Mouse (Mus musculus): ENCODE measurements around the gene Elp1.
A peak's percentile ranks its signal among the peaks of the same experiment; 100 is the strongest.

Gene Elp1

DNA sequence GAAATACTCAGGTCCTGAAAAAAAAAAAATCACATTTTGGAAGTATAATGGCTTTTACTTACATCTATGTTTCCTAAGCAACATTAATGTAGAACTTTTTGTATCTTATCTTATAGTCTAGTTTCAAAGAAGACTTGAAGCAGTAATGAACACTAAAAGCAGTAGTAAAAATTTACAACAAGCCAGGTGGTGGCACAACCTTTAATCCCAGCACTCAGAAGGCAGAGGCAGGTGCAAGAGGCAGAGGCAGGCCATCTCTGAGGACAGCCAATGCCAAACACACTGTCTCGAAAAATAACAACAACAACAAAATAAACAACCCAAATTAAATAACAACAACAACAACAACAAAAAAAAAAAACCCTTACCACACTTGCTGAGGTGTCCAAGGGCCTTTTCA, 31.1 kb downstream of the Elp1 start:
- DNase-seq (ENCODE audit: low spot score in 2 of 2), result no peak

DNA sequence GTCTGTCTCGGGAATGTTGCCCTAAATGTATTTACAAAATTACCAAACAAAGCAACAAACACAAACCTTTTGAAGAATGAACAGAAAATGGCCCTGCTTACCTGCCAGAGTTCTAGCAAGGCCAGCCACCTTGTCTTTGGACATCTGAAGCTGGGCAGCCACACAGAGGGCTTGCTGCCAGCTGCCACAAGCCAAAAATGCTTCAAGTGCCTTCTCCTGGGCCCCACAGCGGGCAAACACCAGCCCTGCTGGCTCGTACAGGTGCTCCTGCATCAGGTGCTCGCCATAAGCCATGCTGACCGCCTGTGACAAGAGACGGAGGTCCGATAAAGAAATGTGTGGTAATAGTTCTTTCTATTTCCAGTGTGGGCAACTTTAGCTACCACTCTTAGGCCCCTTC, 33.2 kb downstream of the Elp1 start:
- DNase-seq (ENCODE audit: low spot score in 2 of 2), result no peak

DNA sequence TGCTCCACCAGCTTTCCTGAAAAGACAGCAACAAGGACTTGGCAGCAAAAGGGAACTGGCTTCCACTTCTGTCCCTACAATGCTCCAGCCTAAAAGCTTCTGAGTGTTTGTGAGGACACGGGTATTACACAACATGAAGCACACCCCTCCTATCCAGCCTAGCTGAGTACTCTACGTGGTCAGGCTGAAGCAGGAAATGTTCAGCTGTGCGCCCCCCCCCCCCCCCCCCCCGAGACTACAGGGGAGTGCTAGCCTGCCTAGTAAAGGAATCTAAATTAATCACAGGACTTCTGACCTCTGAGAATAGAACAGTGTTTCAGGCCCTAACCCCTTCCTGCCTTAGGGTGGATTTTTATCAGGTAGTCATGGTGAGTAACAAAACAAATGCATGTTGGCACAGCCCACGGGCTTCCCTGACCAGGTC, 34.3 kb downstream of the Elp1 start:
- DNase-seq (ENCODE audit: low spot score in 2 of 2), result no peak

- no peak for DNase-seq (ENCODE audit: low spot score in 2 of 2)
Observed at GRCm38 (mm10) chr4:56757693-56758092, 44.4 kb downstream of the Elp1 start.

DNA sequence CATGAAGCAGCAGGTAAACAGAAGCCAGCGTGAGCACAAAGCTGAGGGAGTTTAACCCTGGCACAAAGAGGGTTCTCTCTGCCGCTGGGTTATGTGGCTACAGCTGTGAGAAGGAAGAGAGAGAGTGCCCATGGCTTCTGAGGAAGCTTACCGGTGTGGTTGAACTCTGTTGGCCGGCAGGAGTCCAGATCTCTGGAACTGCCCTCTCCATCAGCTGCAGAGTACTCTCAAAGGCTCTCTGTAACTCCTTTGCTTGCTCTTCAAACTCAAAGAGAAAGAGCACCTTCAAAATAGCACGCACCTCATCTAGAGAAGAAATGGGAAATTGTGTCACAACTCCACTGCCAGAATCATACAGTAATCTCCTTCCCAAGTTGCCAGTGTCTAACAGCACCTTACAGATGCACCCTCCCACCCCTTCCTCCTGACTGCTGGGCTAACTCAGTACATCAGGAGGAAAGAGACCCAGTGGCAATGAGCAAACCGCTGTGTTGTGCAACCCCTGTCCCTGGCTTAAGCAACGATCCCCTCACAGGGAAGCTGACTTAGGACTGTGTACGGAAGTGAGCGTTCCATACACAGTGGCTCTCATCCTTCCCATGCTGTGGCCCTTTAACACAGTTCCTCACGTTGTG, 45.0 kb downstream of the Elp1 start:
- DNase-seq (ENCODE audit: low spot score in 2 of 2), result no peak

GRCm38 (mm10) chr4:56756021-56756420, 46.1 kb downstream of the Elp1 start:
- DNase-seq (ENCODE audit: low spot score in 2 of 2), result no peak

DNA sequence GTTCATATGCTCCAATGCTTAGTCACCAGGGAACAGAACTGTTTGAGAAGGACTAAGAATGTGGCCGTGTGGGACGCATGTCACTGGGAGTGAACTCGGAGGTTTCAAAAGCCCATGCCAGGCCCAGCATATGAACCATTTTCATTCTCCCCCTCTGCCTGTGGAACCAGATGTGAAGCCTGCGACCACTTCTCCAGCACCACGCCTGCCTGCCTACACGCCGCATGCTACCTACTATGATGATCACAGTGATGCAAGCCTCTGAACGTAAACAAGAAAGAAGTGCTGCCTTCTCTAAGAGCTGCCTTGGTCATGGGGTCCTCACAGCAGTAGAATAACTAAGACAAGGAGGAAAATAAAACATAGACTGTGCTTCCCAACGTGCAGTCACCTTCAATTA, 54.7 kb downstream of the Elp1 start:
- DNase-seq (ENCODE audit: low spot score in 2 of 2), result no peak

- DNase-seq (ENCODE audit: low spot score in 2 of 2), result no peak
Observed at GRCm38 (mm10) chr4:56746345-56746744, 55.8 kb downstream of the Elp1 start.

GRCm38 (mm10) chr4:56743363-56744195, 58.6 kb downstream of the Elp1 start, which contains the start of gene Actl7a:
Gene Actl7a, plus strand, starts transcription at chr4:56743413.
- DNase-seq (ENCODE audit: low spot score in 2 of 2), result no peak

- no peak for DNase-seq (ENCODE audit: low spot score in 2 of 2)
Observed at GRCm38 (mm10) chr4:56742698-56743097, 59.4 kb downstream of the Elp1 start.

DNA sequence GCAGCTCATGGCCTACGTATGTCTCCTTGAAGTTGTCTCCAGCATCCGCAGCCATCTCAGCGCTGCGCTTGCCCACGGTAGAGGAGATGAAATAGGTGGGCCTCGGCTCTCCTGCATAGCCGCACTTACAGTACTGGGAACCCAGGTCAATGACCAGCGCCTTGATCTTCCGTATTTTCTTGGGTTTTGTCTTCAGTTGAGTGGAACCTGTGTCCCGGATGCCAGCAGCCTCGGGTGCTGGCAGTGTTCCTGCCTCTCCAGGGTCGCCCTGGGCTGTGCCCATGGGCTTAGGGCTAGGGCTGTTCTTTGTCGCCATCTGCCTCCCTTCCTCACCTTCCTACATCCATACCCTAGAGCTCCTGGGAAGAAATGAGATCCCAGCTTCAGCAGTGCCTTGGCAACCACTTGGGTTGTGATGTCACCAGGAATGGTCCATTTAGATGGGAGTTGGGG, 61.1 kb downstream of the Elp1 start, which contains the start of gene Actl7b:
TSS of gene Actl7b (minus strand) at position 403 of the 453 bp plus-strand sequence.
- no peak for DNase-seq (ENCODE audit: low spot score in 2 of 2)

DNA sequence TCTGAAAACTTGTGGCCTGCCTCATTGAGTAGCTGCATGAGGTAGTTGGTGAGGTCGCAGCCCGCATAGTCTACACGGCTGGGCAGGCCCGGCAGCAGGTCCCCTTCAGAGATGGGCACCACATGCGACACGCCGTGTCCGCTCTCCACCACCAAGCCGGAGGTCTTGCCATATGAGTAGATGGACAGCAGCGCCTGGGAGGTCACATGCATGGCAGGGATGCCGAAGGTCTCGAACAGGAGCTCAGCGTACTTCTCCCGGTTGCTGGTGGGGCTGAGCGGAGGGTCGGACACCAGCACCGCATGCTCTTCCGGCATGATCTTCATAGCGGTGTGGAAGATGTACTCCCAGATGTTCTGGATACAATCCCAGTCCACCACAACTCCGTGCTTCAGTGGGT, 61.5 kb downstream of the Elp1 start:
- no peak for DNase-seq (ENCODE audit: low spot score in 2 of 2)

GRCm38 (mm10) chr4:56740020-56740485, 62.1 kb downstream of the Elp1 start, which contains the start of gene Gm26657:
Gene Gm26657, plus strand, starts transcription at chr4:56740070.
- DNase-seq (ENCODE audit: low spot score in 2 of 2), result no peak

- no peak for DNase-seq (ENCODE audit: low spot score in 2 of 2)
Observed at GRCm38 (mm10) chr4:56725839-56726238, 76.3 kb downstream of the Elp1 start.

DNA sequence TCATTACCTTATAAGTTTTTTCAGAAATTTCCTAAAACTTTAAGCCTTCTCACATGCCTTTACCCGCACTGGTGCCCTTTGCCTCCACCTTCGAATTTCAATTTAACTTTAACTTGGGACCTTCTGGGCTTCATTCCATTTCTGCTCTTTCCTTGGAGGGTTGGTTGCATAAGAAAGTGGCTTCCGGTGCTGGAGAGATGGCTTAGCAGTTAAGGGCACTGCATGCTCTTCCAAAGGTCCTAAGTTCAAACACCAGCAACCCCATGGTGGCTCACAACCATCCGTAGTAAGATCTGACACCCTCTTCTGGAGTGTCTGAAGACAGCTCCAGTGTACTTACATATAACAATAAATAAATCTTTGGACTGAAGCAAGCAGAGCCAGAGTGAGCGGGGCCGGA, 78.9 kb downstream of the Elp1 start:
- no peak for DNase-seq (ENCODE audit: low spot score in 2 of 2)

- no peak for DNase-seq (ENCODE audit: low spot score in 2 of 2)
Observed at GRCm38 (mm10) chr4:56722346-56722745, 79.8 kb downstream of the Elp1 start.

GRCm38 (mm10) chr4:56721469-56721868, 80.7 kb downstream of the Elp1 start:
- no peak for DNase-seq (ENCODE audit: low spot score in 2 of 2)

DNA sequence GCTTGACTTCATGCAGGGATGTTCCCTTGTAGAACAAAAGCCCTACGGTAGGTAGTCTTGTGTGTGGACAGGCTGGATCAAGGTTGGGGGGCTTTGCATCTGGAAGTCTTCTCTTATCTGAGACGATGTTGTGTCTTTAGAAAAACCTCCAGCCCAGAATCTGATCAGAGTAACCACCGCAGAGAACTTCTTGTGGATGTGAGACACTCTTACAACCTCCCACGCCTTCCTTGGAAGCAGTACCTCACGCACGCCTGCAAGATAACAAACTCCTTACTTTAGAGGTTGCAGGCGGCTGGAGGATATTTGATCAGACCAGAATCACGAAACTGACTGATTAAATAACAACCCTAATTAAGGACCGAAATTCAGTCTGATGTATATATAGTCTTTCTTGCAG, 81.7 kb downstream of the Elp1 start:
- DNase-seq (ENCODE audit: low spot score in 2 of 2), result peak in 1 of 2 experiments; percentile 52

- DNase-seq (ENCODE audit: low spot score in 2 of 2), result no peak
Observed at GRCm38 (mm10) chr4:56719456-56719855, 82.7 kb downstream of the Elp1 start.

DNA sequence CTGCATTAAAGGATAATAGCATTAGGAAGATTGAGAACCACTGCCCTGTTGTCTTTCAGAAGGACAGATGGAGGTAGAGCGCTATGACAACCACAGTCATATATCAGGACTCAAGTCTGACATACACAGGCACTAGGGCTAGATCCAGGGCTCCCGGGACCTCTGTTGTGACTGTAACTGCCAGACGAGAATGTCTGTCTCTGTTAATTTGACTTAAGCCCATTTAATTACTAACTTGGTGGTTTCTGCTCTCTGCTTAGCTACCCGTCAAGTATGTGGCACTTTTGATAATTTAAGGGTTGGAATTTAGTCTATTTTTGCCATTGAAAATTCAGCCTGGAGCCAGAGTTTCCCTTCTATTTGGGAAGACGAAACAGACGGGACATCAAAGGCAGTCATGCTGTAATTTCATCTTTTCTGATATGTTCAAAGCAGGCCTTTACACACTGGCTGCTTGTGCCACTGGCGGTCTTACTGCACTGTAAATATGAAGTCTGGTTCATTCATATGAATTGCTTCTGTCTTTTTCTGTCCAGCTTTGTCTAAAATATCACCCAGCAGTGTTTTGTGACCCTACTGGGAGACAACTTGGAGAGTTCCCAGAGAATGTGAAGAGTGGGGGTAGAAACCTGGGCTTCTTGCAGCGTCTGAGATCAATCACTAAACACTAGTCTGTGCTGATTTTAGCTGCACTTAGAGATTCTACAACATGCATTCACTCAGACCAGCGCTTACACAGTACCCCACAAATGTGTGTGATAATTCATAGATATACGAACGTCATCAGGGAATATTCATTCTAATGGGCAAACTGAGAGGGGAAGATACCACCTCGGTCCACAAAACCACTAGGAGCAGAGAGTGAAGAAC, 83.3 kb downstream of the Elp1 start:
- no peak for DNase-seq (ENCODE audit: low spot score in 2 of 2)

GRCm38 (mm10) chr4:56717932-56718331, 84.2 kb downstream of the Elp1 start:
- DNase-seq (ENCODE audit: low spot score in 2 of 2), result no peak

- no peak for DNase-seq (ENCODE audit: low spot score in 2 of 2)
Observed at GRCm38 (mm10) chr4:56716801-56717200, 85.3 kb downstream of the Elp1 start.

Data from left cerebral cortex, adult 9 months (tissue).